ENCODE assay signal across 21 mouse cellular contexts in genomic region chr3:95945731-95946240, GRCm38 (mm10). TPM values are rescaled to one million over a fixed set of nuclear protein-coding genes. Genes with fewer than 3 reads are reported as not detected.
DNase-seq lines count a peak whose midpoint lies in the region; ATAC-seq and TF ChIP-seq lines count a peak whose summit lies in the region.
"Had no signal": no experiment of that assay in that cellular context is flagged by ENCODE, and none has a peak within 500 bp of the region (broad histone marks: within the 10 kb centered on the region; RNA-seq: fewer than 3 reads in every experiment).

No protein-coding gene starts in this region.

- H3K4me1 ChIP-seq in hindbrain, postnatal 0 days (ENCODE audit: insufficient read depth, low read length): no peaks in the 10 kb centered on the region
- H3K4me1 ChIP-seq in hindbrain, embryonic 11.5 days (replicated peaks; ENCODE audit: control insufficient read depth, insufficient read depth, low read length): no peaks in the 10 kb centered on the region
- H3K4me1 ChIP-seq: embryonic facial prominence, embryonic 13.5 days; hindbrain, embryonic 12.5 days; stomach, embryonic 15.5 days had no signal

- ATAC-seq in hindbrain, postnatal 0 days: no peak
- ATAC-seq in hindbrain, embryonic 11.5 days (ENCODE audit: low FRiP score): no peak
- ATAC-seq: intestine, postnatal 0 days; midbrain, embryonic 16.5 days had no signal

- H3K27me3 ChIP-seq in hindbrain, postnatal 0 days (ENCODE audit: insufficient read depth, low read length): no peaks in the 10 kb centered on the region
- H3K27me3 ChIP-seq in hindbrain, embryonic 11.5 days (ENCODE audit: control insufficient read depth, insufficient read depth, low read length): no peaks in the 10 kb centered on the region
- H3K27me3 ChIP-seq: embryonic facial prominence, embryonic 13.5 days; hindbrain, embryonic 12.5 days; megakaryocyte, embryonic 14.5 days; stomach, embryonic 15.5 days had no signal

- H3K27ac ChIP-seq in gastrocnemius, adult 2 months: peak overlapping the region; percentile 76
- no peak overlapping the region for H3K27ac ChIP-seq in hindbrain, postnatal 0 days
- H3K27ac ChIP-seq in hindbrain, embryonic 11.5 days (ENCODE audit: low read depth, low read length): no peak overlapping the region
- H3K27ac ChIP-seq: embryonic facial prominence, embryonic 13.5 days; hindbrain, embryonic 12.5 days; layer of hippocampus, adult 2 months; limb, embryonic 10.5 days; stomach, embryonic 15.5 days had no signal

- no peaks in the 10 kb centered on the region for H3K9me3 ChIP-seq in hindbrain, postnatal 0 days (ENCODE audit: low read length)
- no peaks in the 10 kb centered on the region for H3K9me3 ChIP-seq in hindbrain, embryonic 11.5 days (ENCODE audit: control insufficient read depth, low read length)
- H3K9me3 ChIP-seq: embryonic facial prominence, embryonic 13.5 days; hindbrain, embryonic 12.5 days; limb, embryonic 10.5 days; megakaryocyte, embryonic 14.5 days; stomach, embryonic 15.5 days had no signal

- TF ChIP-seq CTCF in gastrocnemius, adult 2 months (IDR thresholded peaks at IDR 0.05): no peak
- TF ChIP-seq CTCF in hindbrain, postnatal 0 days (IDR thresholded peaks at IDR 0.05; ENCODE audit: low read depth): no peak

- intact Hi-C loops in gastrocnemius, adult 2 months (cut with DNase I): no loop called here

- H3K4me3 ChIP-seq in gastrocnemius, adult 2 months: peak overlapping the region; percentile 47
- no peak overlapping the region for H3K4me3 ChIP-seq in hindbrain, postnatal 0 days (ENCODE audit: low read length)
- no peak overlapping the region for H3K4me3 ChIP-seq in hindbrain, embryonic 11.5 days (ENCODE audit: low read depth, low read length)
- H3K4me3 ChIP-seq: embryonic facial prominence, embryonic 13.5 days; hindbrain, embryonic 12.5 days; layer of hippocampus, adult 2 months; limb, embryonic 10.5 days; megakaryocyte, embryonic 14.5 days; stomach, embryonic 15.5 days had no signal

- peaks cover 4% of the 10 kb centered on the region; the same call in 1 of the 2 replicates for H3K36me3 ChIP-seq in hindbrain, postnatal 0 days (ENCODE audit: insufficient read depth, low read length)
- H3K36me3 ChIP-seq in hindbrain, embryonic 11.5 days (ENCODE audit: control insufficient read depth, insufficient read depth, low read length): peaks cover 9% of the 10 kb centered on the region

- WGBS in hindbrain, postnatal 0 days: 55% methylated on average over 14 of the region's 14 CpGs
- WGBS in hindbrain, embryonic 11.5 days: 90% methylated on average over 14 of the region's 14 CpGs

- DNase-seq in gastrocnemius, adult 2 months: peak; percentile 77
- no peak for DNase-seq in gastrocnemius, postnatal 4 days (ENCODE audit: low spot score in 2 of 2)
- DNase-seq in hindbrain, postnatal 0 days (ENCODE audit: low spot score): peak; percentile 40
- DNase-seq in hindbrain, embryonic 11.5 days (ENCODE audit: low spot score): no peak
- peak; percentile 47 for DNase-seq in gastrocnemius, postnatal 25 days
- DNase-seq in lung, postnatal 36 days: peak; percentile 52
- DNase-seq in spleen, postnatal 4 days (ENCODE audit: low spot score in 2 of 2): no peak
- DNase-seq: cerebellum, adult 8-10 months; lung, embryonic 14.5 days; right cerebral cortex, adult 18-20 months; spleen, adult 18-20 months had no signal

- no peak overlapping the region for H3K9ac ChIP-seq in hindbrain, postnatal 0 days (replicated peaks; ENCODE audit: low read length)
- no peak overlapping the region for H3K9ac ChIP-seq in hindbrain, embryonic 11.5 days (ENCODE audit: low read depth, low read length)
- H3K9ac ChIP-seq: embryonic facial prominence, embryonic 13.5 days; hindbrain, embryonic 12.5 days; lung, embryonic 14.5 days; stomach, embryonic 15.5 days had no signal

- H3K4me2 ChIP-seq in hindbrain, postnatal 0 days (ENCODE audit: low read depth, low read length): no peak overlapping the region
- H3K4me2 ChIP-seq in hindbrain, embryonic 11.5 days (replicated peaks; ENCODE audit: low read depth, low read length): no peak overlapping the region; the same call in 1 of the 2 replicates
- H3K4me2 ChIP-seq: embryonic facial prominence, embryonic 13.5 days; heart, embryonic 11.5 days; hindbrain, embryonic 12.5 days; liver, embryonic 11.5 days; lung, embryonic 14.5 days; stomach, embryonic 15.5 days had no signal

RNA-seq across cellular contexts. Expression of gene Anp32e, which starts 16.7 kb away (rescaled TPM):
- total RNA-seq in gastrocnemius, adult 2 months (2021): 10 to 100 TPM; 76.4 to 89.9 TPM
- total RNA-seq in gastrocnemius, postnatal 4 days (2021): 100 to 1,000 TPM; 125 to 126 TPM
- total RNA-seq in hindbrain, postnatal 0 days (2014; rRNA removed): 26.2 and 27.5 TPM in 2 replicates
- 127 and 128 TPM in 2 replicates for polyA plus RNA-seq in hindbrain, postnatal 0 days (2015; fragmentation: Nextera tagmentation; extraction: Ambion mirVana)
- 114 and 133 TPM in 2 replicates for polyA plus RNA-seq in hindbrain, embryonic 11.5 days (2014; fragmentation: Nextera tagmentation; extraction: Ambion mirVana)
- 10 to 100 TPM; 67.4 to 69.1 TPM for total RNA-seq in gastrocnemius, postnatal 25 days (2021)

RNA-seq across cellular contexts. Expression of gene Car14, which starts 41.3 kb away (rescaled TPM):
- total RNA-seq in gastrocnemius, adult 2 months (2021): 100 to 1,000 TPM in 1 of 2 experiments, 10 to 100 TPM in 1; 81.2 to 115 TPM
- total RNA-seq in gastrocnemius, postnatal 4 days (2021): 10 to 100 TPM; 27.0 to 27.2 TPM
- 7.5 and 9.4 TPM in 2 replicates for total RNA-seq in hindbrain, postnatal 0 days (2014; rRNA removed)
- polyA plus RNA-seq in hindbrain, postnatal 0 days (2015; fragmentation: Nextera tagmentation; extraction: Ambion mirVana): 16.7 and 17.8 TPM in 2 replicates
- 26.5 and 27.8 TPM in 2 replicates for polyA plus RNA-seq in hindbrain, embryonic 11.5 days (2014; fragmentation: Nextera tagmentation; extraction: Ambion mirVana)
- total RNA-seq in gastrocnemius, postnatal 25 days (2021): 10 to 100 TPM; 78.0 to 92.8 TPM

RNA-seq across cellular contexts. Expression of gene Plekho1, which starts 50.0 kb away (rescaled TPM):
- 10 to 100 TPM; 14.2 to 19.3 TPM for total RNA-seq in gastrocnemius, adult 2 months (2021)
- total RNA-seq in gastrocnemius, postnatal 4 days (2021): 10 to 100 TPM; 94.2 to 97.4 TPM
- 45.5 and 57.8 TPM in 2 replicates for total RNA-seq in hindbrain, postnatal 0 days (2014; rRNA removed)
- 37.9 and 39.0 TPM in 2 replicates for polyA plus RNA-seq in hindbrain, postnatal 0 days (2015; fragmentation: Nextera tagmentation; extraction: Ambion mirVana)
- polyA plus RNA-seq in hindbrain, embryonic 11.5 days (2014; fragmentation: Nextera tagmentation; extraction: Ambion mirVana): 70.0 and 73.7 TPM in 2 replicates
- total RNA-seq in gastrocnemius, postnatal 25 days (2021): 10 to 100 TPM; 23.2 to 39.8 TPM

RNA-seq across cellular contexts. Expression of gene Aph1a, which starts 52.0 kb away (rescaled TPM):
- total RNA-seq in gastrocnemius, adult 2 months (2021): 10 to 100 TPM; 41.0 to 50.3 TPM
- total RNA-seq in gastrocnemius, postnatal 4 days (2021): 10 to 100 TPM; 91.3 to 95.8 TPM
- 75.9 and 99.4 TPM in 2 replicates for total RNA-seq in hindbrain, postnatal 0 days (2014; rRNA removed)
- polyA plus RNA-seq in hindbrain, postnatal 0 days (2015; fragmentation: Nextera tagmentation; extraction: Ambion mirVana): 41.1 and 42.2 TPM in 2 replicates
- 28.5 and 34.0 TPM in 2 replicates for polyA plus RNA-seq in hindbrain, embryonic 11.5 days (2014; fragmentation: Nextera tagmentation; extraction: Ambion mirVana)
- total RNA-seq in gastrocnemius, postnatal 25 days (2021): 10 to 100 TPM; 43.9 to 51.9 TPM

RNA-seq across cellular contexts. Expression of gene BC028528, which starts 54.0 kb away (rescaled TPM):
- total RNA-seq in gastrocnemius, adult 2 months (2021): 1 to 10 TPM; 1.4 to 2.1 TPM
- total RNA-seq in gastrocnemius, postnatal 4 days (2021): 10 to 100 TPM; 14.4 to 26.0 TPM
- total RNA-seq in hindbrain, postnatal 0 days (2014; rRNA removed): 2.6 and 5.5 TPM in 2 replicates
- 21.3 and 23.3 TPM in 2 replicates for polyA plus RNA-seq in hindbrain, postnatal 0 days (2015; fragmentation: Nextera tagmentation; extraction: Ambion mirVana)
- polyA plus RNA-seq in hindbrain, embryonic 11.5 days (2014; fragmentation: Nextera tagmentation; extraction: Ambion mirVana): 11.0 and 11.2 TPM in 2 replicates
- 1 to 10 TPM; 2.8 to 3.7 TPM for total RNA-seq in gastrocnemius, postnatal 25 days (2021)

Comparison
In these comparisons a context has a peak if more than half of its experiments do, and no peak if none do; other contexts are left out.
1. DNase-seq: peak in gastrocnemius, adult 2 months (single experiment), hindbrain, postnatal 0 days (single experiment), gastrocnemius, postnatal 25 days (single experiment) and lung, postnatal 36 days (single experiment); none in gastrocnemius, postnatal 4 days (0 of 2), hindbrain, embryonic 11.5 days (single experiment) and spleen, postnatal 4 days (0 of 2).